8 mouse cellular contexts compared by ENCODE assay signal in genomic region chr11:119024260-119024659, GRCm38 (mm10). TPM values are rescaled to one million over a fixed set of nuclear protein-coding genes. Genes with fewer than 3 reads are reported as not detected.
DNase-seq lines count a peak whose midpoint lies in the region; ATAC-seq and TF ChIP-seq lines count a peak whose summit lies in the region.
"Had no signal": no experiment of that assay in that cellular context is flagged by ENCODE, and none has a peak within 500 bp of the region (broad histone marks: within the 10 kb centered on the region; RNA-seq: fewer than 3 reads in every experiment).

No protein-coding gene starts in this region.

- WGBS in forebrain, embryonic 15.5 days: 11% methylated on average over 7 of the region's 7 CpGs
- WGBS in liver, embryonic 11.5 days: 20% methylated on average over 7 of the region's 7 CpGs
- 13% methylated on average over 7 of the region's 7 CpGs for WGBS in stomach, postnatal 0 days

- TF ChIP-seq EP300 in stomach, postnatal 0 days (optimal IDR thresholded peaks at IDR 0.05): no peak

- peak overlapping the region; percentile 78 for H3K4me2 ChIP-seq in forebrain, embryonic 15.5 days (replicated peaks)
- peak overlapping the region; percentile 85 for H3K4me2 ChIP-seq in liver, embryonic 11.5 days
- H3K4me2 ChIP-seq in stomach, postnatal 0 days (replicated peaks; ENCODE audit: low read depth): peak overlapping the region; percentile 96

- H3K9ac ChIP-seq in forebrain, embryonic 15.5 days (replicated peaks): peak overlapping the region; percentile 93
- peak overlapping the region; percentile 81 for H3K9ac ChIP-seq in liver, embryonic 11.5 days (ENCODE audit: low read depth, low read length)
- H3K9ac ChIP-seq in stomach, postnatal 0 days (ENCODE audit: low read length): no peak overlapping the region; the same call in 1 of the 2 replicates

- no peak for ATAC-seq in forebrain, embryonic 15.5 days (replicated peaks)
- no peak for ATAC-seq in liver, embryonic 11.5 days (replicated peaks; ENCODE audit: low FRiP score)
- ATAC-seq in stomach, postnatal 0 days (ENCODE audit: low FRiP score, low TSS enrichment): no peak

- DNase-seq in lung, postnatal 10 days: peak; percentile 36
- no peak for DNase-seq in lung, postnatal 25 days (ENCODE audit: low spot score)
- no peak for DNase-seq in liver, embryonic 11.5 days (ENCODE audit: low spot score)
- no peak for DNase-seq in stomach, postnatal 0 days (ENCODE audit: low spot score)
- DNase-seq in frontal cortex, adult 2 months (ENCODE audit: extremely low spot score in 1 of 2, low spot score in 1 of 2): no peak
- no peak for DNase-seq in thymus, postnatal 10 days (ENCODE audit: low spot score in 2 of 2)
- DNase-seq: lung, adult 18-20 months had no signal

- peak overlapping the region; percentile 86 for H3K27ac ChIP-seq in forebrain, embryonic 15.5 days (replicated peaks)
- no peak overlapping the region for H3K27ac ChIP-seq in liver, embryonic 11.5 days (ENCODE audit: low read depth, low read length)
- H3K27ac ChIP-seq in stomach, postnatal 0 days (replicated peaks): no peak overlapping the region; the same call in 1 of the 2 replicates

- peak overlapping the region; percentile 84 for H3K4me3 ChIP-seq in forebrain, embryonic 15.5 days
- H3K4me3 ChIP-seq in liver, embryonic 11.5 days (ENCODE audit: low read depth, low read length): peak overlapping the region; percentile 82
- H3K4me3 ChIP-seq in stomach, postnatal 0 days (ENCODE audit: low read depth, low read length): peak overlapping the region; percentile 83

- no peaks in the 10 kb centered on the region for H3K9me3 ChIP-seq in forebrain, embryonic 15.5 days
- H3K9me3 ChIP-seq in liver, embryonic 11.5 days (ENCODE audit: control insufficient read depth, low read length): no peaks in the 10 kb centered on the region
- no peaks in the 10 kb centered on the region for H3K9me3 ChIP-seq in stomach, postnatal 0 days (ENCODE audit: control insufficient read depth, low read length)

- peaks cover 52% of the 10 kb centered on the region for H3K4me1 ChIP-seq in forebrain, embryonic 15.5 days
- H3K4me1 ChIP-seq in liver, embryonic 11.5 days (replicated peaks; ENCODE audit: control insufficient read depth, insufficient read depth, low read length): peaks cover 11% of the 10 kb centered on the region
- H3K4me1 ChIP-seq in stomach, postnatal 0 days (replicated peaks; ENCODE audit: control insufficient read depth, insufficient read depth): peaks cover 8% of the 10 kb centered on the region; the same call in 1 of the 2 replicates

- peaks cover 10% of the 10 kb centered on the region; the same call in 1 of the 2 replicates for H3K27me3 ChIP-seq in forebrain, embryonic 15.5 days
- H3K27me3 ChIP-seq in liver, embryonic 11.5 days (replicated peaks; ENCODE audit: control insufficient read depth, insufficient read depth, low read length): peaks cover 41% of the 10 kb centered on the region
- H3K27me3 ChIP-seq in stomach, postnatal 0 days (ENCODE audit: control insufficient read depth, insufficient read depth, low read length): no peaks in the 10 kb centered on the region; the same call in 1 of the 2 replicates

- peaks cover 29% of the 10 kb centered on the region for H3K36me3 ChIP-seq in forebrain, embryonic 15.5 days
- H3K36me3 ChIP-seq in liver, embryonic 11.5 days (ENCODE audit: control insufficient read depth, insufficient read depth, low read length): peaks cover 18% of the 10 kb centered on the region
- peaks cover 11% of the 10 kb centered on the region for H3K36me3 ChIP-seq in stomach, postnatal 0 days (ENCODE audit: control insufficient read depth, insufficient read depth, low read length)

- TF ChIP-seq CTCF in stomach, postnatal 0 days (IDR thresholded peaks at IDR 0.05; ENCODE audit: low read depth): no peak

RNA-seq across cellular contexts. Expression of gene Cbx2, which starts 1.5 kb away (rescaled TPM):
- polyA plus RNA-seq in forebrain, embryonic 15.5 days (2015; fragmentation: Nextera tagmentation; extraction: Ambion mirVana): 30.4 and 31.8 TPM in 2 replicates
- polyA plus RNA-seq in liver, embryonic 11.5 days (2014; fragmentation: Nextera tagmentation; extraction: Ambion mirVana): 22.1 and 22.2 TPM in 2 replicates
- polyA plus RNA-seq in stomach, postnatal 0 days (2015; fragmentation: Nextera tagmentation; extraction: Ambion mirVana): 5.1 and 5.3 TPM in 2 replicates
- polyA plus RNA-seq in frontal cortex, adult 2 months (2012; rRNA removed): 2.8 and 3.3 TPM in 2 replicates

RNA-seq across cellular contexts. Expression of gene Cbx8, which starts 16.5 kb away (rescaled TPM):
- 13.8 and 14.1 TPM in 2 replicates for polyA plus RNA-seq in forebrain, embryonic 15.5 days (2015; fragmentation: Nextera tagmentation; extraction: Ambion mirVana)
- polyA plus RNA-seq in liver, embryonic 11.5 days (2014; fragmentation: Nextera tagmentation; extraction: Ambion mirVana): 6.5 and 7.1 TPM in 2 replicates
- 4.6 and 5.1 TPM in 2 replicates for polyA plus RNA-seq in stomach, postnatal 0 days (2015; fragmentation: Nextera tagmentation; extraction: Ambion mirVana)
- polyA plus RNA-seq in frontal cortex, adult 2 months (2012; rRNA removed): 6.9 and 7.6 TPM in 2 replicates

RNA-seq across cellular contexts. Expression of gene Enpp7, which starts 36.3 kb away (rescaled TPM):
- not detected in 2 replicates for polyA plus RNA-seq in forebrain, embryonic 15.5 days (2015; fragmentation: Nextera tagmentation; extraction: Ambion mirVana)
- polyA plus RNA-seq in liver, embryonic 11.5 days (2014; fragmentation: Nextera tagmentation; extraction: Ambion mirVana): not detected in 2 replicates
- polyA plus RNA-seq in stomach, postnatal 0 days (2015; fragmentation: Nextera tagmentation; extraction: Ambion mirVana): not detected in 2 replicates
- polyA plus RNA-seq in frontal cortex, adult 2 months (2012; rRNA removed): 0.08 and 0.10 TPM in 2 replicates
